Mouse (Mus musculus) cerebellum, postnatal 36 days (tissue): ENCODE measurements around the gene Lrig1.

Source experiments
- DNase-seq, 2 experiments: peaks; one replicate each; pipeline ENCODE4 v3.0.0; 2021 to 2022; ENCODE audit warnings: mixed read lengths in 2 of 2

Lrig1 gene

GRCm38 (mm10) chr6:94613235-94613895, 86.6 kb downstream of the Lrig1 start:
- no peak for DNase-seq

DNA sequence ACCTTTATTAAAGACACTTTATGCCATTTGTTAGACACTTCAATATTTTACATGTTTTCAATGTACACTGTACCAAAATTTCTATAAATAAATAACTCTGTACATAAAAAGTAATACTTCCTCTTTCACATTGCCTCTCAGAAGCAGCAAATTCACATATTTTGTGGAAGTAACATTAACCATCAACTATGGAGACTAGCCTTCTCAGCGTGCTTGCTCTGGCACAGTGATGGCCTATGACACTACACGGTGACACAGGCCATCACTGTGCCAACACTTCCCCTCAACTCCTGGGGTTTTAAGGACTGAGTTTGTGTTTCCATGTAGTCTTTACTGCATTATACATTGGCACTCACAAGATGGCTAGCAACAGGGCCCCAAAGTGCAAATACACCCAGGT, 95.4 kb downstream of the Lrig1 start:
- no peak for DNase-seq

DNA sequence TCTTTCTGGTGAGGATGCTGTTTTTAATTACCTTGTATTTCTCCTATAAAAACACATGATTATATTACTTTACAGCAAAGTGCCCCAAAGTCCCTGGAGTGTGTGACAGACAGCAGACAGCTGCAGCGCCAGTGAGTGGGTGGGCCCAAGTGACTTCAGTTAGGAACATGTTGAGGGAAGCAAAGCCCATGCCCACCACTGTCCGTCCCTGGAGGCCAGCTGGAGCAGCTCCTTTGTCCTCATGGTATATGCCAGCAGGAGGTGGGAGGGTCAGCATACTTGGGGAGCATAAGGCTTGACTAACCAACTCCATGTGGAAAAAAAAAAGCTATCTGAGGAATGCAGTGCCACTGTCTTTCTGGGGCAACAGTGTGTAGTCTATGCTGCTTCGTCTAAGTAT, 95.9 kb downstream of the Lrig1 start:
- no peak for DNase-seq

- no peak for DNase-seq
Measured at GRCm38 (mm10) chr6:94601811-94602210, 98.1 kb downstream of the Lrig1 start.

GRCm38 (mm10) chr6:94601101-94601500, 98.9 kb downstream of the Lrig1 start:
- no peak for DNase-seq

DNA sequence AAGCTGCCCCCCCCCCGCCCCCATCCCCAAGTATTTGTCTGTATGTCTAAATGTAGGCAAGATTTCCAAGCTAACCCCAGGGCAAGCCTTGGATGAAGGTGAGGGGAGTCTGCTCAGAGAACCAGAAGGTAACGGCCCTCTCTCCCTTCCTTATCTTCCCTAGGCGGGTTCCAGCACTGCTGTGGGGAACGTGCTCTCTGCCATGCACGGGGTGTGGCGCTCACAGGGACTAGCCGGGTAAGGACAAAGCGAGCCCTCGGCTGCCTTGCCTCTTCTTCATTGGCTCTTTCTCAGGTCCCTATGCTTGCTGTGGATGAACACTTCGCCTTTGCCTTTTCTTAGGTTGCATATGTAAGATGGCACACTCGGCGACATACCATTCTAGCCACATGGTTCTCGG, 100.9 kb downstream of the Lrig1 start:
- no peak for DNase-seq

DNA sequence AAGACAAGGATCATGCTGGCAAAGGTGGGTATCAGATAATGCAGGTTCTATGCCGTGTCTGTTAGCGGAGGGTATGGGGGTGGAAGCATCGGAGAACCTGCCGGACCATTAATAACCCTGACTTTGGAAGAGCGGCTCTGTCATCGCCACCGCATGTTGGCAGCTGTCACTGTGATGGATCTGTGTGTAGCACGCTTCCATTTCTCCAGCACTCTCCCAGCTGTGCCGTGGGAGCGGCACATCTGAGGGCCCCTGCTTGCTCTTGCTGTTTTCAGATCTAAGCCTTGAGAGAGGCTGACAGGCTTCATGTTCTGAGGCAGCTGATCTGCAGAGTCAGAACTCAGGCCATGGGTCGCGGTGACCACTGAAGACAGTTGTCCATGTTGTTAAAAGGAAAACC, 101.5 kb downstream of the Lrig1 start:
- no peak for DNase-seq

DNA sequence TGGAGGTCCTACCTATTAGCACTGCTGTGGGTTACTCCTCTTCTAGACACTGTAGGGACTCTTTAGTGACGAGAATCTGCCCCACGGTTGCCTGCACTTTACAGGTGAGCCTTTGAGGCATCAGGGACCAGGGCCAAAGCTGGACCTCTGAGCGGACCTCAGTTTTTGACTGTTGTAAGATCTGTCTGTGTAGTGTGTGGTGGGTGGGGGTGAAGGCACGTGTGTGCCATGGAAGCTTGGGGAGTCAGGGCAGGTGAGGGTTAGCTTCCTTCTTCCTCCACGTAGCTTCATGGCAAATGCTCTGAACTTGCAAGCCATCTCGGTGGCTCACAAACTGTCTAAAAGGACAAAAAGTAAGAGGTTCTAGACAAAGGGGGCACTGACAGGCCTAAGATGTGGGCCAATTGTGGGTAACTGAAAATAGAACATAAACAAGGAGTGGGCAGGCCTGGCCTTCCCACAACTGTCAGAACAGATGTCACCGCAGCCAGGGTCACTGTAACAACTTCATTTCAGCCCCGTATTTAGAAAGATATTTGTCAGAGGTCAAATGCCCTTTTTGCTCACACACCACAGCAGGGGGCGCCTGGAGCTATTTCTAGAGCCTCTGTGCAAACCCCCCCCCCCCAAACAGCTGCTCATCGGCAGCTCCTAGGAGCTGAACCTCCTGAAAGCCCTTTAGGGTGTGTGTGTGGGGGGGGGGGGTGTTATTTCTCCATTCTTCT, 103.0 kb downstream of the Lrig1 start:
- no peak for DNase-seq

- no peak for DNase-seq
Measured at GRCm38 (mm10) chr6:94596051-94596760, 103.8 kb downstream of the Lrig1 start.

- DNase-seq: no peak
Measured at GRCm38 (mm10) chr6:94595206-94595605, 104.8 kb downstream of the Lrig1 start.

GRCm38 (mm10) chr6:94594711-94595110, 105.2 kb downstream of the Lrig1 start:
- no peak for DNase-seq

DNA sequence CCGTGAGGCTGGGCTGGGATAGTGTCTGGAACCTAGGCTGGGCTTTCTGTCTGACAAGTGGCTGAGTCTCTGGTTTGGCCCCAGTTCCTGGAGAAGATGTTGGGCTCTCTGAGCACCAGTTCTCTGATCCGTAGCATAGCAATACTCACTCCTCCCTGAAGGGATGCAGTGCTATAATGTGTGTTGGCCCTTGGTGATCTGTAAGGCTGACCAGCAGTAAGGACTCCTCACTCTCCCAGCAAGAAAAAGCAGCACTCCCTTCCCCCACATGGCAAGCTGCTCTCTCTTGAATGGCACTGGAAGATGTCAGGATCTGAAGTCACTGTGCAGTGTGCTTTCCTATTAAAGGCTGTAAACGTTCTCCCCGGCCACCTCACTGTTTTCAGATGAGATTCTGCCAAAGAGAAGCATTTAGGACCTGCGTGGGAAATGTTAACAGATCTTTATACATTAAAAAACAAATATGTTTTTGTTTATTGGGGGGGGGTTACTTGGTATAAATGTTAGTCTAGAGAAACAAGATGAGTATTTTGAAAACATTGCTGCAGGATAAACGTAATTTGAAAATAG, 105.8 kb downstream of the Lrig1 start:
- DNase-seq: no peak

DNA sequence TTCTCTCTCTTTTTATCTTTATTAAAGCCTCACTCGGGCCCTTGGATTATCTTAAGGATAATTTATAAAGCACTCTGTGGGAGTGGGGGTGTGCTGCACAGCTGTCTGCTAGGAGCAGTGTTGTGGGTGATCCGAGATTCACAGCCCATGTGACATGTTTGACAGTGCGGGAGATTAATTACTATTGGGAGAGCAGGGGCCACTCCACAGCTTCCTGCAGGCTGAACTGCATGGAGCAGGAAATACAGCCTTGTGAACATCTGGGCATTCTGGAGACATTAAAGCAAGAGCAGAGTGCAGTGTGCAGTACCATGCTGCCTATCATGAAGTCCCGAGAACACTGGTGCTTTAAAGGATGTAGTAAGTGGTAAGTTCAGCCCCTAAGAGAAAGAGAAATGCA, 107.2 kb downstream of the Lrig1 start:
- no peak for DNase-seq

DNA sequence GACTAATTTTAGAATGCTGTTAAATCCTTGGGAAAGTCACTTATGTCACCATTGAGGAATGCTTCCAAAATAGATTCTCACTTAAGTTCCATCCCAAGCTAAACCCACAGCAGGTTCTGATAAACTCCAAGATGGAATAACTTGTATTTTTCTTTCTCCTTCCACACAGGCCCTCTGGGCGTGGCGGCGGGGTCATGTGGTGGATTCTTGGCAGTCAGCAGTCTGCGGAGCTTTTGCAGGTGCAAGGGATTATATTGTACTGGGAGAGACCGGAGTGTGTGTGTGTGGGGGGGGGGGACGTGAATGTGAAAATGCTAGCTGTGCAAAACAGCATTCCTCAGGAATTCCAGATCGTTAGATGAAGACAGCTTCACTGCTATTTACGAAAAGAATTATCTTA, 107.7 kb downstream of the Lrig1 start:
- DNase-seq: no peak

GRCm38 (mm10) chr6:94588365-94588764, 111.6 kb downstream of the Lrig1 start:
- DNase-seq: no peak

GRCm38 (mm10) chr6:94584976-94585375, 115.0 kb downstream of the Lrig1 start:
- DNase-seq: no peak

DNA sequence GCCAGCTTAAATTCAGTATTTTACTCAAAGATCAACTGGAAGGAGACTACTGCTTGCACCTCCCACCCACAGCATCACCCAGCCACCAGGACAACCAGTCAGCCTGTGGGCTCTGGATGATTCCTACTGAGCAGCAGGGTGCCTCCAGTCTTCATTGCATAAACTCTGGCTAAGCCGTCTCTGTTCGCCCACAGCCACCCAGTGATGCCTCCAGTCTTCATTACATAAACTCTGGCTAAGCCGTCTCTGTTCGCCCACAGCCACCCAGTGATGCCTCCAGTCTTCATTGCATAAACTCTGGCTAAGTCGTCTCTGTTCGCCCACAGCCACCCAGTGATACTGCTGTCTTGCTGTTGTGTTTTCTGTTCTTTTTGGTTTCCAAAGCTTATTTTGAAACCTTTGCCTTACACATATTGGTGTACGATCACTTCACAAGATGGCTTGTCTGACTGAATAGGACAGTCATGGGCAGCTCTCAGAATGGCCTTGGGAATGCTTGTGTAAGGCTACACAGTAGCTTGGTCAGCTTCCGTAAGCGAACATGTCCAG, 115.7 kb downstream of the Lrig1 start:
- DNase-seq: no peak

GRCm38 (mm10) chr6:94582055-94582454, 117.9 kb downstream of the Lrig1 start:
- DNase-seq: no peak

- no peak for DNase-seq
Measured at GRCm38 (mm10) chr6:94577991-94578390, 122.0 kb downstream of the Lrig1 start.

DNA sequence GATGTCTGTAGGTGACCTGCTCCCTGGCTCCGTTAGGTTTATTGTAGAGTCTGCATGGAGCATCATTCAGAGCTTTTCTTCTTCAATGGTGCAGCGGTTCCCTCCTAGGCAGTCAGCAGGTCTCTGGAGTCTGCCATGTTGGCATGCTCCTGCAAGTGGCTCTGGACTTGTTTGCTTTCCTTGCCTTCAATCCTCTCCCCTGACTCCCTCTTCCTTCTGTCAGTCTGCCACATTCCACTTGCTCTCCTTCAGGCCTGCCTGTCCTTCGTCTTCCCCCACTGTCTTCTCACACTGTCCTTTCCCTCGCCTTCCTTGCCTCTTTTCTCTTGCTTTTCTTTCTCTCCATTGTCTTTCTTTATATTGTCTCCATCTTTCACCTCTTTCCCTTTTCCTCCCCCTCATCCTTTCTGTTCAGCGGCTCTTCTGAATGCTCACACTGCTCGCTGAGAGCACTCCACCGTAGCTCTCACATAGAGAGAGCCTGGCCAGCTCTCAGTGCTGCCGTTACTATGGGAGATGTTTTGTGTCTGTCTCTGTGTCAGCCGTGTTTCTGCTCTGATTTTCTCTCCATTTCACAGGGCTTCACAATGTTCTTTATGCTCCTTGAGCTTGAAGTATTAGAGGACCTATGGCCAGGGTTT, 124.3 kb downstream of the Lrig1 start:
- DNase-seq: no peak

- no peak for DNase-seq
Measured at GRCm38 (mm10) chr6:94568040-94568439, 131.9 kb downstream of the Lrig1 start.

DNA sequence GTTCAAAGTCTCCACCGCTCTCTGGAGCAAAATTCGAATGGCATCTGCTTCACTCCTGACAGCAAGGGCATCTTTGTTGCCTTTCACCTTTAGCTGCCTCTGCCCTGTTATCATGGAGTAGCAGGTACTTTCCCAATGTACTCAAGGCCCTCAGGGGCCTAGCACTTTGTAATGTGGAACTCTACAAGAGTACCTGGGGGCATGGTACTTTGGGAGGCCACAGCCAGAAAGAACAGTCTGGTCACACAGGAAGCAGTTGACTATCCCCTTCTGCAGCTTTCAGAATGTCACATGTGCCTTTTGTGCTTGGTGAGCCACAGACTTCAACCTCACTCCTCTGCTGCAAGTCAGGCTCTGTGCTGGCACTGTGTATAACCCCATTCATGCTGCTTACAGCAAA, 134.2 kb downstream of the Lrig1 start:
- no peak for DNase-seq
